Mouse (Mus musculus) naive thymus-derived CD4-positive, alpha-beta T cell, adult 5 months (primary cell): ENCODE measurements around the gene Prdm13. TPM values are rescaled to one million over a fixed set of nuclear protein-coding genes. Genes with fewer than 3 reads are reported as not detected.

Source experiments
- polyA plus RNA-seq: library from polyadenylated mRNA; unstranded; fragments of 100-300 nt; shearing (Covaris generic); gene quantifications from one replicate; pipeline ENCODE4 v1.2.1, GENCODE M21; 2017

Prdm13 gene
- polyA plus RNA-seq, result 0.16 TPM

GRCm38 (mm10) chr4:21685595-21686091, at the start of gene Prdm13:
Gene Prdm13 (minus strand): TSS chr4:21685963.

GRCm38 (mm10) chr4:21727615-21728165, 41.9 kb upstream of the Prdm13 start, which contains the start of gene Ccnc:
Gene Ccnc (plus strand): TSS chr4:21727701.

Other genes with a start within 250 kb of the Prdm13 start
- 17.9 TPM for gene Ccnc, start 41.7 kb upstream of the Prdm13 start, polyA plus RNA-seq
- 26.5 TPM for gene Usp45, start 81.2 kb upstream of the Prdm13 start, polyA plus RNA-seq
- gene Tstd3, start 81.2 kb upstream of the Prdm13 start, polyA plus RNA-seq, result 3.7 TPM
- 156 TPM for gene Pnisr, start 161.6 kb upstream of the Prdm13 start, polyA plus RNA-seq
- gene Coq3, start 193.7 kb upstream of the Prdm13 start, polyA plus RNA-seq, result 3.3 TPM
- not detected for gene Faxc, start 245.4 kb upstream of the Prdm13 start, polyA plus RNA-seq